Mouse (Mus musculus) embryonic facial prominence, embryonic 10.5 days (tissue): Measurements from ENCODE around the gene Gm7356. TPM values are rescaled to one million over a fixed set of nuclear protein-coding genes. Genes with fewer than 3 reads are reported as not detected.

Experiments used
- polyA plus RNA-seq: library from polyadenylated mRNA; unstranded; fragments of >200 nt; fragmentation: Nextera tagmentation; extraction: Ambion mirVana; gene quantifications from 2 replicates; pipeline ENCODE4 v1.2.1, GENCODE M21; 2016

Gene Gm7356
- polyA plus RNA-seq, 1 experiment from 2014 or later: not detected

Other genes with a start within 250 kb of the Gm7356 start
- gene Afdn, start 243.2 kb downstream of the Gm7356 start, polyA plus RNA-seq: 61.0 and 64.8 TPM in 2 replicates
- 2.8 and 3.3 TPM in 2 replicates for gene Tcte2, start 241.9 kb downstream of the Gm7356 start, polyA plus RNA-seq
- not detected in 2 replicates for gene Gm7168, start 55.3 kb downstream of the Gm7356 start, polyA plus RNA-seq
- not detected in 2 replicates for gene Gm7358, start 55.8 kb upstream of the Gm7356 start, polyA plus RNA-seq
- 0.60 and 0.73 TPM in 2 replicates for gene Dact2, start 200.6 kb upstream of the Gm7356 start, polyA plus RNA-seq